9 mouse cellular contexts compared by ENCODE assay signal in the genomic region with DNA sequence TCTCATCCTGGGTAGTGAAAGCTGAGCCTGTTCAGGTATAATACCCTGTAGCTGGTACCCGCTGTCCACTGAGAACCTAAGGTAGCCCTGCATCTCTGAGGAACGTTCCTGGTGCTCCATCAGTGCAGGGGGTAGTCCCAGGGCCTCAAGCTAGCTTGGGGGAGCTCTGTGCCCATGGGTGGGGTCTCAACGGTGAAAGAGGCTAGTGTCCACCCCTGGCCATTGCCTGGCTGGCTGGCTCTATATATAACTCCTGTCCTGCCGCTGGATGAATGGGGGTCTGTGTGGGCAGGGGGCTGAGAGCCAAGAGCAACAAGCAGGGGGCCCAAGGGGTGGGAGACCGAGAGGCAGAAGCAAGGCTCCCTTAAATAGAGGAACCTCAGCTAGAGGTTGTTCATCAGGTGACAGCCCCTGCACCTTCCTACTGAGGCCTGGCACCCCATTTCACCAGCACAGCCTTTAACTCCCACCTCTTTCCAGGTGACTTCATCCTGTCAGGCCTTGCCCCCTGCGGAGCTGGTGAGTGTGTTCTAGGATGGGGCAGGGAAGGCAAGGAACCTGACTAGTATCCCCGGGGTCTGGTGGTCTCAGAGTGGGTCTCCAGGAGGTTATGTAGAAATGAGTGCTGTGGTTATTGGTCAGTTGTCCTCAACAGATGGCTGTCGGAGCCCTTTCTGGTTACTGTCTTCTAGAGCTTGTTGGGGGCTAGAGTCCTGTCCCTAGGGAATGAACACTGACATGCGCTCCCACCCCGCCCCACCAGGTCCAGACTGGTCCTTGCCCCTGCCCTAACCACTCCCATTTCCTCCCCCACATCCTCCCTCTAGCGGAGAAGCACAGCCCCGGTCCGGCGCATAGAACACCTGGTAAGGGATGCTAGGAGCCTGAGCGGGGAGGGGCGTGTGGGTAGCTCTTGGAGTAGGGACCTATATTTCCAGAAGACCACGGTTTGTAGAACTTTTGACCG. TPM values are rescaled to one million over a fixed set of nuclear protein-coding genes. Genes with fewer than 3 reads are reported as not detected.
DNase-seq lines count a peak whose midpoint lies in the region; ATAC-seq and TF ChIP-seq lines count a peak whose summit lies in the region.
"Had no signal": no experiment of that assay in that cellular context is flagged by ENCODE, and none has a peak within 500 bp of the region (broad histone marks: within the 10 kb centered on the region; RNA-seq: fewer than 3 reads in every experiment).

No protein-coding gene starts in this region.

- ATAC-seq in forebrain, embryonic 14.5 days, result no peak
- ATAC-seq in kidney, embryonic 14.5 days (ENCODE audit: low FRiP score, low TSS enrichment), result no peak
- no peak for ATAC-seq in midbrain, embryonic 12.5 days (ENCODE audit: low FRiP score, low read depth)
- no peak for ATAC-seq in erythroblast, adult 5-6 weeks (replicated peaks; ENCODE audit: low FRiP score, poor library complexity, severe bottlenecking)
- ATAC-seq: Patski had no signal

- DNase-seq in gastrocnemius, adult 18-20 months (ENCODE audit: low spot score), result peak; percentile 39
- no peak for DNase-seq in gastrocnemius, postnatal 36 days
- DNase-seq in forebrain, embryonic 14.5 days (ENCODE audit: low spot score), result no peak
- DNase-seq in adrenal gland, postnatal 4 days (ENCODE audit: low spot score in 2 of 2), result no peak

- no peaks in the 10 kb centered on the region for H3K9me3 ChIP-seq in E14TG2a.4 (ENCODE audit: low read length)
- no peaks in the 10 kb centered on the region for H3K9me3 ChIP-seq in forebrain, embryonic 14.5 days (replicated peaks; ENCODE audit: control insufficient read depth, low read length)
- no peaks in the 10 kb centered on the region for H3K9me3 ChIP-seq in kidney, embryonic 14.5 days (ENCODE audit: control insufficient read depth, low read length)
- no peaks in the 10 kb centered on the region for H3K9me3 ChIP-seq in midbrain, embryonic 12.5 days

- H3K9ac ChIP-seq in forebrain, embryonic 14.5 days (ENCODE audit: low read length), result no peak overlapping the region
- H3K9ac ChIP-seq in kidney, embryonic 14.5 days (ENCODE audit: low read depth, low read length), result peak overlapping the region; percentile 37; the same call in 1 of the 2 replicates
- H3K9ac ChIP-seq in midbrain, embryonic 12.5 days (replicated peaks), result peak overlapping the region; percentile 24; the same call in 1 of the 2 replicates

- H3K27me3 ChIP-seq in E14TG2a.4 (ENCODE audit: insufficient read depth, low read length), result peaks cover 50% of the 10 kb centered on the region
- H3K27me3 ChIP-seq in forebrain, embryonic 14.5 days (replicated peaks; ENCODE audit: control insufficient read depth, insufficient read depth, low read length), result peaks cover 30% of the 10 kb centered on the region
- no peaks in the 10 kb centered on the region for H3K27me3 ChIP-seq in kidney, embryonic 14.5 days (ENCODE audit: control insufficient read depth, insufficient read depth, low read length)
- peaks cover 70% of the 10 kb centered on the region for H3K27me3 ChIP-seq in midbrain, embryonic 12.5 days
- H3K27me3 ChIP-seq: Patski had no signal

- intact Hi-C loops in gastrocnemius, postnatal 36 days (cut with DNase I), result no loop called here

- peak overlapping the region; percentile 55; the same call in 1 of the 2 replicates for H3K4me2 ChIP-seq in forebrain, embryonic 14.5 days (ENCODE audit: low read length)
- peak overlapping the region; percentile 45 for H3K4me2 ChIP-seq in kidney, embryonic 14.5 days (replicated peaks; ENCODE audit: low read depth, low read length)
- peak overlapping the region; percentile 58 for H3K4me2 ChIP-seq in midbrain, embryonic 12.5 days (replicated peaks)

- H3K36me3 ChIP-seq in E14TG2a.4 (ENCODE audit: insufficient read depth, low read length), result 0 out of 2 replicates have a peak, but pooled peaks cover 3% of the 10 kb centered on the region
- no peaks in the 10 kb centered on the region for H3K36me3 ChIP-seq in forebrain, embryonic 14.5 days (ENCODE audit: control insufficient read depth, insufficient read depth, low read length)
- peaks cover 48% of the 10 kb centered on the region for H3K36me3 ChIP-seq in kidney, embryonic 14.5 days (ENCODE audit: control insufficient read depth, insufficient read depth, low read length)
- H3K36me3 ChIP-seq in midbrain, embryonic 12.5 days, result no peaks in the 10 kb centered on the region

- 26% methylated on average over 18 of the region's 18 CpGs for WGBS in forebrain, embryonic 14.5 days
- 25% methylated on average over 18 of the region's 18 CpGs for WGBS in kidney, embryonic 14.5 days
- 27% methylated on average over 18 of the region's 18 CpGs for WGBS in midbrain, embryonic 12.5 days

- peak overlapping the region; percentile 81 for H3K4me3 ChIP-seq in E14TG2a.4 (replicated peaks; ENCODE audit: low read length)
- peak overlapping the region; percentile 28; the same call in 1 of the 2 replicates for H3K4me3 ChIP-seq in forebrain, embryonic 14.5 days (ENCODE audit: low read depth, low read length)
- H3K4me3 ChIP-seq in kidney, embryonic 14.5 days (ENCODE audit: low read length), result no peak overlapping the region
- no peak overlapping the region for H3K4me3 ChIP-seq in midbrain, embryonic 12.5 days

- peak; percentile 13; the same call in 1 of the 2 replicates for TF ChIP-seq CTCF in E14TG2a.4 (conservative IDR thresholded peaks at IDR 0.05; ENCODE audit: low read length)

- peaks cover 87% of the 10 kb centered on the region for H3K4me1 ChIP-seq in E14TG2a.4 (replicated peaks; ENCODE audit: low read depth, low read length)
- peaks cover 16% of the 10 kb centered on the region for H3K4me1 ChIP-seq in forebrain, embryonic 14.5 days (ENCODE audit: control insufficient read depth, insufficient read depth, low read length)
- peaks cover 63% of the 10 kb centered on the region for H3K4me1 ChIP-seq in kidney, embryonic 14.5 days (ENCODE audit: control insufficient read depth, insufficient read depth, low read length)
- peaks cover 60% of the 10 kb centered on the region for H3K4me1 ChIP-seq in midbrain, embryonic 12.5 days

- H3K27ac ChIP-seq in forebrain, embryonic 14.5 days (ENCODE audit: low read depth, low read length), result no peak overlapping the region
- no peak overlapping the region for H3K27ac ChIP-seq in kidney, embryonic 14.5 days (ENCODE audit: low read depth, low read length)
- no peak overlapping the region for H3K27ac ChIP-seq in midbrain, embryonic 12.5 days (replicated peaks)

RNA-seq across cellular contexts. Expression of gene Tns2, which starts 5.8 kb away (rescaled TPM):
- total RNA-seq in gastrocnemius, adult 18-20 months (2021), result 10 to 100 TPM; 31.3 to 31.6 TPM
- total RNA-seq in gastrocnemius, postnatal 36 days (2021), result 10 to 100 TPM; 34.7 to 36.0 TPM
- 5.5 and 8.2 TPM in 2 replicates for polyA plus RNA-seq in forebrain, embryonic 14.5 days (2014; fragmentation: Nextera tagmentation; extraction: Ambion mirVana)
- polyA plus RNA-seq in kidney, embryonic 14.5 days (2014; fragmentation: Nextera tagmentation; extraction: Ambion mirVana), result 39.1 and 46.6 TPM in 2 replicates
- 13.3 and 14.1 TPM in 2 replicates for polyA plus RNA-seq in midbrain, embryonic 12.5 days (2016; fragmentation: Nextera tagmentation; extraction: Ambion mirVana)
- not detected in 2 replicates for total RNA-seq in erythroblast, adult 5-6 weeks (2015; ENCODE audit: low replicate concordance)
- total RNA-seq in erythroblast, adult 5-6 weeks (2017; ENCODE audit: low replicate concordance), result not detected in 2 replicates
- 10 to 100 TPM; 60.9 to 63.6 TPM for total RNA-seq in adrenal gland, postnatal 4 days (2021)

RNA-seq across cellular contexts. Expression of gene Spryd3, which starts 30.0 kb away (rescaled TPM):
- 1 to 10 TPM; 4.9 to 7.7 TPM for total RNA-seq in gastrocnemius, adult 18-20 months (2021)
- 1 to 10 TPM; 6.0 to 6.2 TPM for total RNA-seq in gastrocnemius, postnatal 36 days (2021)
- 20.9 and 28.1 TPM in 2 replicates for polyA plus RNA-seq in forebrain, embryonic 14.5 days (2014; fragmentation: Nextera tagmentation; extraction: Ambion mirVana)
- polyA plus RNA-seq in kidney, embryonic 14.5 days (2014; fragmentation: Nextera tagmentation; extraction: Ambion mirVana), result 9.0 and 11.1 TPM in 2 replicates
- polyA plus RNA-seq in midbrain, embryonic 12.5 days (2016; fragmentation: Nextera tagmentation; extraction: Ambion mirVana), result 19.3 and 20.2 TPM in 2 replicates
- 3.8 TPM in 1 of 2 replicates, not detected in the other for total RNA-seq in erythroblast, adult 5-6 weeks (2015; ENCODE audit: low replicate concordance)
- 2.1 and 4.7 TPM in 2 replicates for total RNA-seq in erythroblast, adult 5-6 weeks (2017; ENCODE audit: low replicate concordance)
- 10 to 100 TPM; 32.5 to 35.9 TPM for total RNA-seq in adrenal gland, postnatal 4 days (2021)

RNA-seq across cellular contexts. Expression of gene Eif4b, which starts 32.5 kb away (rescaled TPM):
- 100 to 1,000 TPM; 224 to 227 TPM for total RNA-seq in gastrocnemius, adult 18-20 months (2021)
- 100 to 1,000 TPM; 148 to 169 TPM for total RNA-seq in gastrocnemius, postnatal 36 days (2021)
- polyA plus RNA-seq in forebrain, embryonic 14.5 days (2014; fragmentation: Nextera tagmentation; extraction: Ambion mirVana), result 99.3 and 100 TPM in 2 replicates
- polyA plus RNA-seq in kidney, embryonic 14.5 days (2014; fragmentation: Nextera tagmentation; extraction: Ambion mirVana), result 85.1 and 139 TPM in 2 replicates
- 98.7 and 100 TPM in 2 replicates for polyA plus RNA-seq in midbrain, embryonic 12.5 days (2016; fragmentation: Nextera tagmentation; extraction: Ambion mirVana)
- 35.4 and 35.9 TPM in 2 replicates for total RNA-seq in erythroblast, adult 5-6 weeks (2015; ENCODE audit: low replicate concordance)
- total RNA-seq in erythroblast, adult 5-6 weeks (2017; ENCODE audit: low replicate concordance), result 58.0 and 81.1 TPM in 2 replicates
- total RNA-seq in adrenal gland, postnatal 4 days (2021), result 100 to 1,000 TPM; 352 to 356 TPM

RNA-seq across cellular contexts. Expression of gene Igfbp6, which starts 38.1 kb away (rescaled TPM):
- 10 to 100 TPM; 32.2 to 50.3 TPM for total RNA-seq in gastrocnemius, adult 18-20 months (2021)
- total RNA-seq in gastrocnemius, postnatal 36 days (2021), result 10 to 100 TPM; 42.6 TPM
- 1.3 and 1.6 TPM in 2 replicates for polyA plus RNA-seq in forebrain, embryonic 14.5 days (2014; fragmentation: Nextera tagmentation; extraction: Ambion mirVana)
- polyA plus RNA-seq in kidney, embryonic 14.5 days (2014; fragmentation: Nextera tagmentation; extraction: Ambion mirVana), result 24.0 and 27.1 TPM in 2 replicates
- 0.32 and 0.42 TPM in 2 replicates for polyA plus RNA-seq in midbrain, embryonic 12.5 days (2016; fragmentation: Nextera tagmentation; extraction: Ambion mirVana)
- total RNA-seq in erythroblast, adult 5-6 weeks (2015; ENCODE audit: low replicate concordance), result 1.5 TPM in 1 of 2 replicates, not detected in the other
- total RNA-seq in erythroblast, adult 5-6 weeks (2017; ENCODE audit: low replicate concordance), result not detected in 2 replicates
- total RNA-seq in adrenal gland, postnatal 4 days (2021), result 10 to 100 TPM; 33.9 to 34.4 TPM

RNA-seq across cellular contexts. Expression of gene Soat2, which starts 44.3 kb away (rescaled TPM):
- under 1 TPM in 1 of 2 experiments, not detected in 1; 0.09 TPM for total RNA-seq in gastrocnemius, adult 18-20 months (2021)
- total RNA-seq in gastrocnemius, postnatal 36 days (2021), result under 1 TPM in 1 of 2 experiments, not detected in 1; 0.15 TPM
- not detected in 2 replicates for polyA plus RNA-seq in forebrain, embryonic 14.5 days (2014; fragmentation: Nextera tagmentation; extraction: Ambion mirVana)
- 0.11 and 0.28 TPM in 2 replicates for polyA plus RNA-seq in kidney, embryonic 14.5 days (2014; fragmentation: Nextera tagmentation; extraction: Ambion mirVana)
- polyA plus RNA-seq in midbrain, embryonic 12.5 days (2016; fragmentation: Nextera tagmentation; extraction: Ambion mirVana), result 0.10 and 0.14 TPM in 2 replicates
- total RNA-seq in erythroblast, adult 5-6 weeks (2015; ENCODE audit: low replicate concordance), result 1.0 TPM in 1 of 2 replicates, not detected in the other
- total RNA-seq in erythroblast, adult 5-6 weeks (2017; ENCODE audit: low replicate concordance), result 1.5 and 1.8 TPM in 2 replicates
- total RNA-seq in adrenal gland, postnatal 4 days (2021), result 1 to 10 TPM in 1 of 2 experiments, under 1 TPM in 1; 0.78 to 3.8 TPM

Comparison
In these comparisons a context has a peak if more than half of its experiments do, and no peak if none do; other contexts are left out.
1. H3K4me3 ChIP-seq: peak in E14TG2a.4 (single experiment) and forebrain, embryonic 14.5 days (single experiment); none in kidney, embryonic 14.5 days (single experiment) and midbrain, embryonic 12.5 days (single experiment).
2. RNA of gene Tns2, which starts 5.8 kb away (total RNA-seq): 60.9 to 63.6 TPM in adrenal gland, postnatal 4 days, 34.7 to 36.0 TPM in gastrocnemius, postnatal 36 days and 31.3 to 31.6 TPM in gastrocnemius, adult 18-20 months; not detected in erythroblast, adult 5-6 weeks; every median in the first group is over 10 times any median in the second.
3. Peak in every context shown above with its lines, with median percentiles within 50 percentile points of each other: H3K4me2 ChIP-seq.